Mouse (Mus musculus): Measurements from ENCODE around the gene Slc39a11.

The Slc39a11 gene

DNA sequence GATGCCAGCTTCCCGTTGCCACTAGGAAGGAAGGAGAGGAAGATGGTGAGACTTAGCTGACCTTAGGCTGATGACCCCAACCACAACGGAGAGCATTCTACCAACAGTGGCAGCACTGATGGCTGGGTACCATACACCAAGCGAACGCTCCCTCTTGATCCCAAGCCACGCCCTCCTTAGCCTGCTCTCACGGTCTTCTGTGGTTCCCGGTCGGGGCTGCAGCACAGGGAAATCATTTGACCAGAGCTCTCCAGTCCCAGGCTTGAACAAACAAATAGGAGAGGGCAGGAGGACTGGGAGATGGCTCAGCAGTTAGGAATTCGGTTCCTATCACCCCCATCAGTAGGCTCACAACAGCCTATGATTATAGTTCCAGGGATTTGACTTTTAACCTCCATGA lies 403.4 kb downstream of the Slc39a11 start:
- DNase-seq (ENCODE audit: low spot score in 2 of 2), result no peak

DNA sequence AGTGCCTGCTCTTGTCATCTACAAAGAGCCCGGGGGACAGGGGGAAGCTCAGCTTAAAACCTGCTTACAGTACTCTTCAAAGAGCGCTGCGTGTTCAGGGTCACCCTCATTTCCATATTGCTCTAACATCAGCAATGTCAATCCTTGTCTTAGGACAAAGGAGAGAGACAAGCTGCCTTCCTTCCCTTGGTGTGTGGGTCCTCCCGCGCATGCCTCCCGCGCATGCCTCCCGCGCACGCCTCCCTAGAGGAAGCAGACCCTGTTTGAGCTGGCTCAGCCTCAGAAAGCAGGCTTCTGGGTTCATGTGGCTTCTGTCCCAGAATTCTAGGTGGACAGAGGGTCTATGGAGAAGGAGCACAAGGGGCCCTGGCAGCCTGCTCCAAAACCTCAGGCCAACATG lies 404.2 kb downstream of the Slc39a11 start:
- no peak for DNase-seq (ENCODE audit: low spot score in 2 of 2)

DNA sequence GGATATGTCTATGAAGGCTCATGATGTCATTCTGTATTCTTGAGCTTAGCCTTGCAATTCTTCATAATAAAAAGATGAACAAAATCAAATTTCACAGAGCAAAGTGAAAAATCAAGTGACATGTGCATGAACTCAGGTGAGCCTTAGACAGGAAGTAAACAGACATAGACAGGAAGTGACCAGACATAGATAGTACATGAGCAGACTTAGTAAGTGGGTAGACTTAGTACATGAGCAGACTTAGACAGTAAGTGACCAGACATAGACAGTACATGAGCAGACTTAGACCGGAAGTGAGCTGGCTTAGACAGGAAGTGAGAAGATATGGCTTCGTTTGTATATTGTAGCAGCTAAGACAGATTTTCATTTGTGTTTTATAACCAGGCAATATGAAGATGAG lies 415.4 kb downstream of the Slc39a11 start:
- DNase-seq (ENCODE audit: low spot score in 2 of 2), result no peak

DNA sequence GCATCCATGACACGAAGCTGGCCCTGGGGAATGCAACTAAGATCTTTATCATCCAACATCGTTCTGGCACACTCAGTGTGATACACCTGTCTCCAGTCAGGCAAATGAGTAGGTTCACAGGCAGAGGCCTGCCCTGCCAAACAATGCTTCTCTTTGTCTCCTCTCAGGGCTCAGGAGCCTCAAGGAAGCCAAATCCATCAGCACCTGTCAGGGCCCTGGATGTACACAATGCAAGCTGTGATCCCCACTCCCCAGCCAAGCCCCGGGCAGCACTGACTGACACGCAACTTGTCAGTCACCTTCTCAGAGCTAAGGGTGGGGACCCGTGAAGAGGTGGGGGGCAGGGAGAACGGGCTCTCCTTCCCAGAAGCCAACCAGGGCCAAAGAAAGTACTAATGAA lies 417.8 kb downstream of the Slc39a11 start:
- no peak for DNase-seq (ENCODE audit: low spot score in 2 of 2)

DNA sequence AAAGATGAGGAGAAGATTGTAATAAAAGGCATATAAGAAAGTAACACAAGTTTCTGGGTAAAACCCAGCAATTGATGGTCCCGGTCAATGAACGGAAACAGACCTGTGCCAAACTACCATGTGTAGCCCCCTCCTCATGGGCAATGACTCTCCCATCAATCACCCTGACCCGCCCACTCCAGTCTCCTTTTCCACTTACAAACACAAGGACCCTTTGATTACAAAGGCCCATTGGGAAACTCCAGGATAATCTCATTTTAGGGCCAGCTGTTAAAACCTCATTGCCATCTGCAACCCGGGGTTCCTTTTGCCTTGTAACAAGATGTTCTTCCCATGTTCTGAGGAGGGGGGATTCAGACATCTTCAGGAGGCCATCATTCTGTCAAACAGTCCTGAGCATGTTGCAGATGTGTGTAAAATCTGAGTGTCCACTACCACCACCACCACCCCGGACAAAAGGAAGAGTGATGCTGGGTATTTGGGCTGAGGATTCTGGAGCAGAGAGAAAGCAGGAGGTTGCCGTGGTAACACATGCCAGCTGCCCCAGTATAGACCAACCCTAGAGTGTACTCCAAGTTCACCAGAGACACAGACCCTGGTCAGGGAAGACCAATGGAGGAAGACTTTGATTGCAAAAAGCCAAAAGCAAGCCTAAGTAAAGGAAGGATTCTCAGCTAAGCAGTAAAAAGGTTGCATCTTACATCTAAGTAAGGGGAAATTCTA lies 419.3 kb downstream of the Slc39a11 start:
- no peak for DNase-seq (ENCODE audit: low spot score in 2 of 2)

DNA sequence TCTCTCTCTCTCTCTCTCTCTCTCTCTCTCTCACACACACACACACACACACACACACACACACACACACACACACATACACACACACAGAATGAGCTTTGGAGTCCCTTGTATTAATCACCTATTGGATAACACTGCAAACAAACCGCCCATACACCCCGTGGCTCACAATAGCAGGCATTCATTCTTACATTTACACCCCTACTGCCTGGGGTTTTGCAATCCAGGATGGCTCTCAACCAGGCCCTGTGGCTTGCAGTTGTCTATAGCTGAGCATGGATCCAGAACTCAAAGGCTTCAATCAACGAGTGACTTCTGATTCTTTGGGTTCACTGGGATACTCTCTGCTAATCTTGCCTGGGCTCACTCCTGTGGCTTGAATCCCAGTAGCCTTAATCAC lies 424.1 kb downstream of the Slc39a11 start:
- DNase-seq (ENCODE audit: low spot score in 2 of 2), result no peak

DNA sequence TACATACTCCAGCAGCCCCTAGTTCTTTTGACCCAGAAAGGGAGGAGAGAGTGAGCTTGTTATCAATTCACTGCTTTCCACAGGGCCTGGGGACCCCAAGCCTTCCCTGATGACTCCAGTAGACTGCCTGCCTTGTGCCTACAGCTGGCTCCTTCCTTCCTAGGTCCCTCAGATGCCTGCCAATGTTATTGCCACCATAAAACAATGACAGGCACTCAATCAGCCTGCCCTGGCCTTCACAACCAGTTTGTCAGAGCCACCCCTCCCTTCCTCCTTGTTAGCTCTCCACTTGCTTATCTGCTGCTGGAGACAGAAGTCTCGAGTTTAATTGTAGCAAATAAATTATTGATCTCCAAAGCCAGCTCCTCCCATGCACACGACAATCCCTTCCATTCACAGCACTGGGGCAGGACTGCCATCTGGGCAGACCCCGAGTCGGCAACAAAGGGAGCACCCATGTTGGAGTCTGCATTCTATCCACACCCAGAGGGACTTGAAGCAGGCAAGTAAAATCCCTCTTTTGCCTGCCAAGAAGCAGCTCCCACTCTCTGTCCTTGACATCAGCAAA lies 426.0 kb downstream of the Slc39a11 start:
- DNase-seq (ENCODE audit: low spot score in 2 of 2), result no peak

DNA sequence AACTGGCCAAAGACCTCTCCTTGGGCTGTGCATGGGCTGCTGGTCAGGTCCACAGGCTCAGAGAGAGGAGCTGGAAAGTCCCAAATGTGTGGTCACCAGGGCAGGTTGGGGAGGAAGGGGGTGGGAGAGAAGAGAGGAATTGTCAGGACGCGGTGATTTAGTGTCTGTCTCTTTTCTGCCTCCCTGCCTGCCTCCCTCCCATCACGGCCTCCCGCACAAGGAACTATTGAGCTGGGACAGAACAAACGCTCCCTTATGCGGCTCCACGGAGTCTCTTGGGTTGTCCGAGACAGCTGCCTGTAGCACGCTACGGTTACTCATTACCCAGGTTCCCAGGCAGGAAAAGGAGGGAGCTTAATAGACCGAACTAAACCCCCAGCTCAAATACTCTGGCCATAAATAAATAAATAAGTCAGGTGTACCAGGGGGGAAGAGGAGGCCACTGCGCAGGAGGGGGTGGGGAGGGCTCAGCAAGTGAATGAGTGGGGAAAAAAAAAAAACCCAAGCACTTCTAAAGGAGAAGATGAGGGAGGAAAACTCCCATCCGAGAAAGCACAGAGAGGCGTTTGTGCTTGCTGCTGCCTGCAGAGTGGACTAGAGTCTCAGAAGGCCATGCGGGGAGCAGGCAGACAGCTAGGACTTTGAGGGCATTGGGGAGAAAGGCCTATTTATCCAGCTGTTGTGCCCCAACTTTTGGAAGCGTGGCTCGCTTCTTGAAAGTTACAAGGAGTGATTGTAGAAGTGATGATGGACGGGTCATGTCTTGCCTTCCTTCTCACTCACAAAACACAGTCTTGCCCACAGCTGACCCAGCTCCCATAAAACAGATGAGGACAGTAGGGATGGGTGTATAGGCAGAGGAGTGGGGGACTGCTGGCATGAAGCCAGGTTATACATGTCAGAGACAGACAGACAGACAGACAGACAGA lies 428.3 kb downstream of the Slc39a11 start:
- DNase-seq (ENCODE audit: low spot score in 2 of 2), result no peak

DNA sequence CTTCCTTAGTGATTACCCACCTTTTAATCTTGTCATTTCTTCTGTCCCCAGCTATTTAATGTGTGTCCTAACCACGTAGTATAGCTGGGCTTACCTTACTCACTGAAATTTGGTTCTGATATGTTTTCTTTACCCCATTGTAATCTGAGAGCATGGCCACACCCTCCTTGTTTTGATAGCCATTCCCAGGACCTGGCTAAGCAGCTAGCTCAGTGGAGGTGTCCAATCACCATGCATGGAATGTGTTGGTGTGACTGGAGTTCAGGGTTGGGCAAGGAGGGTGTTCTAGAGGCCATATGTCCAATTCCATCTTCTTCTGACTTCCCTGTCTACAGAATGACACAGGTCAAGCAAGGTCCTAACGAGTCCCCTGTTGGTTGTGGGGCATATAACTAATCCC lies 429.2 kb downstream of the Slc39a11 start:
- no peak for DNase-seq (ENCODE audit: low spot score in 2 of 2)

DNA sequence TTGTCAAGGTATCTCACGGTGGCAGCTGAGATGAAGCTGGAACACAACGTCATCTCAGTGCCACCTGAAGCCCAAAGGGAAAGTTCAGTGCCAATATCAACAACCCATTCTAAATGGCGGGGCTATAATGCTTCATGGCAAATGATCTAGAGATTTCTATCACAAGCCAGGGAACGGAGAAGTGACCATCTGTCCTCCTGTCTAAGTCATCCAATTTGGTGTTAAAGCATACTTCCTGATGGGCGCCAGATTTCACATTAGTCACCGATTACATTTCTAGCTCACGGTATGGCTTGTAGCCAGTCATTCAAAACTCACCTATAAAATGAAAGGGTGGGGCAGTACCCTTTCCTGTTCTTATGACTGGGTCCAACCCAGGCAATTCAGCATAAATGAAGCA lies 435.1 kb downstream of the Slc39a11 start:
- DNase-seq (ENCODE audit: low spot score in 2 of 2), result no peak

DNA sequence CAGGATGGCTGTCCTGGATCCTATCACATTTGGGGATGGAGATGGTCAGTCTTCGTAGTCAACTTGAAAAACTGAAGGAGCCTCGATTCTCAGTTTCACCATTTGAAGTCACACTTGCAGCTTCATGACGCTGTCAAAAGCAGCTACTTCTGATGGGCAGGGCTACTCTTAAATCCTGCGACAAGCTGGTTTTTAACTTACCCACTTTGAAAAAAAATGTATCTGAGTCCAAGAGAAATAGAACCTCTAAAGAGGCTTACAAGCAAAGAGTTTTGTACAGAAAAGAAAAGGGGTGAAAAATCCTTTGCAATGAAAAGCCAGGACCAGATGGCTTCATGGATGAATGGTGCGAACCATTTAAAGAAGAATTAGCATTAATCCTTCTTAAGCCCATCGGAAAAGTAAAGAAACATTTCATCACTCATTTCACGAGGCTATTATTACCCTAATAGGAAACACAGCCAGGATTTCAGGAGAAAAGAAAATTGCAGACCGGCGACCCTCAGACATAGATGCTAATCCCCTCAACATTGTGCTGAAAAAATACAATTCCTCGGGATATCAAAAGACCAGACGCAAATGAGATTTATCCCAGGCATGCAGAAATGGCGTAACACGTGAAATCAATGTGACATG lies 437.4 kb downstream of the Slc39a11 start:
- DNase-seq (ENCODE audit: low spot score in 2 of 2), result no peak

DNA sequence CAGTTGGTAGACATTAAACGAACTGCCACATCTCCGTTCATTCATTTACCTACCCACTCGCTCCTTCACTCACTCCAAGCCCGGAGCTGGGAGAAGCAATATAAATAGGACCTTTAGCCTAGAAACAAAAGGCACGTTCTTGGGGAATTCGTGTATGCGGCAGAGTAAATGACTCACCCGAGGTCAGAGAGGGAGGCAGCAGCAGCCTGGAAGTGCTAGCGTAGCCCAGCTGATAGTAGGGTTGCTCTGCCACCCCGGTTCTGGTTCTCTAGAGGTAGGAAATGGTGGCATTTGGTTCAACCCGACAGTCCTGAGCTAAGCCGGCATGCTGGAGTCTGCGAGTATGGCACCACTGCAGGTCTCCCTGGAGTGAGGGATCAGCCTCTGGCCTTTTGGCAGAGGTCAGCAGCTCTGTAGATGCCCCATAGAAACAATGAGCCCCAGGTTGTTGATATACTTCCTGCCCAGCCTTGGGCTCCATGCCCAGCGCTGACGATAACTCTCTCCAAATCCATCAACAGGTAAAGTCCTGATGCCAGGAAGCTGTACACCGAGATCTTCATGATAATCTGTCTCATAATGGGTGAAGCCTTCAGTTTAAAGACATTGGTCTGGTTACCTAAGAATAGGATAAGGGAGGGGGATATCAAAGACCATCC lies 440.5 kb downstream of the Slc39a11 start:
- DNase-seq (ENCODE audit: low spot score in 2 of 2), result no peak

DNA sequence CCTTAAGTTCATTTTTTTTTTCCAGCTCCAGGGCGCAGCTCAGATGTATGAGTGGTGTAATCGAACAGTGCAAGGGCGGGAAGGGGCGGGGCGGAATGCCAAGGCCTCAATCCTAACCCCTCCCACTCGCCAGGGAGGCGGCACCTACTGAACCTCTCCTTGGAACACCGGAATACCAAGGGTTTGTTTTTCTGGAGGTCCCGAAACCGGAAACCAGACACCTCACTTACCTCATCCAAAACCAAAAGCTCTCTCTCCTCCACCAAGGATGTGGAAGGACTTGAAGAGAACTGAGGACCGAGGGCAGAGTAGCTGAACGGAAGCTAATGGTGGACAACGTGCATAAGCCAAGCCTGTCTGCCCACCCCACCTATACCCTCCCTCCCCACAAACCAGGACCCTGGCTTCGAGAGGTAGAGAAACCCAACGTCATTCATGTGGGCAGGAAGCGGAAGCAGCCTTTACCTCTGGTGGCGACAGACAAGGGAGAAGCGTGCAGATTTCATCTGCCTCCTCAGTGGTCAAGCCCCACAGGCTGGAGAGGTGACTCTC lies 441.3 kb downstream of the Slc39a11 start:
- no peak for DNase-seq (ENCODE audit: low spot score in 2 of 2)

DNA sequence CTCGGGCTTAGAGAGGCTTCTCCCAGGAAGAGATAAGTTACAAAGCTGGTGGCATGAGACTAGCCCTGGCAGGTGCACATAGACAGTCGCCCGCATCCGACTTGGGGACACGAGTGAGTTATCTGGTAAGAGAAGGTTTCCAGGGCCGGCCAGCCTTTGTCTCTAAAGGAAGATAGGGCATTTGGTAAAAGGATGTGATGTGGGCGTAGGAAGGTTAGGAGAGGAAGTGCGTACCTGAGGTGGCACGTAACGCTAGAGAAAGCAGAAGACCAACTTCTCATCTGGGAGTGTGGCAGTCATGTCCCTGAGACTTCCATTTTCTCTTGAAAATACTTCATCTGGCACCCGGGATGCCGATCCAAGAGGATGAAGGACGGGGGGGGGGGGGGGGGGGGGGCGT lies 441.9 kb downstream of the Slc39a11 start:
- DNase-seq (ENCODE audit: low spot score in 2 of 2), result no peak

DNA sequence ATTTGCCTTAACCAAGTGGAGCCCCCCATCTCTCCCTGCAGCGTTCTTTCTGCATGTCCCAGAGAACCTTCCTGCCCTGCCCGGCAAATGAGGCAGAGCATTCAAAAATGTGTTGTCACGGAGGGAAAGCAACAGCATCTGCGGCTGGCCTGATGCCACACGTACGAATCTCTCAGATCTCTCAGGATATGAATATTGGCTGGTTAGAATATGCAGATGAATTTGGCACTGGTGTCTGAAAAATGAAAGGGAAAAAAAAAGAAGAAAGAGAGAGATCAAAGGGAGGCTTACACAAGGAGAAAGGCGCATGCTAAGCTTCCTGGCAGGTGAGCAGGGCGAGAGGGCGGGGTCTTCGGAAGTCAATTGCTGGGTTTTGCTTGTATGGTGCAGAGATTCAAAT lies 443.8 kb downstream of the Slc39a11 start:
- DNase-seq (ENCODE audit: low spot score in 2 of 2), result no peak

DNA sequence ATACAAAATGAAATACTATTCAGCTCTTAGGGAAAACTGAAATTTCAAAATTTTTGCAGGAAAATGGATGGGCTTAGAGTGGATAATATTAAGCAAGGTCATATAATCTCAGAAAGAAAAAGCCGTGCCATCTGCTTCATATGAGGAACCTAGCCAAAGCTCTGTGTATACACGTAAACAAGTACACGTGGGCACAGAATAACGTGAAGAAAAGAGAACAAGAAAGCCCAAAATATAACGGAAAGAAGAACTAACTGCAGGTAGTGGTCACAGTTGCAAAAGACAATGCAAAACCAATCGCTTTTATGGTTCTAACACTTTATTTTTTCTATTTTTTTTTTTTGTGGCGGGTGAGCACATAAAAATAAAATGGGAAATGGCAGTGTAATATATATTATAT lies 446.9 kb downstream of the Slc39a11 start:
- DNase-seq (ENCODE audit: low spot score in 2 of 2), result no peak

DNA sequence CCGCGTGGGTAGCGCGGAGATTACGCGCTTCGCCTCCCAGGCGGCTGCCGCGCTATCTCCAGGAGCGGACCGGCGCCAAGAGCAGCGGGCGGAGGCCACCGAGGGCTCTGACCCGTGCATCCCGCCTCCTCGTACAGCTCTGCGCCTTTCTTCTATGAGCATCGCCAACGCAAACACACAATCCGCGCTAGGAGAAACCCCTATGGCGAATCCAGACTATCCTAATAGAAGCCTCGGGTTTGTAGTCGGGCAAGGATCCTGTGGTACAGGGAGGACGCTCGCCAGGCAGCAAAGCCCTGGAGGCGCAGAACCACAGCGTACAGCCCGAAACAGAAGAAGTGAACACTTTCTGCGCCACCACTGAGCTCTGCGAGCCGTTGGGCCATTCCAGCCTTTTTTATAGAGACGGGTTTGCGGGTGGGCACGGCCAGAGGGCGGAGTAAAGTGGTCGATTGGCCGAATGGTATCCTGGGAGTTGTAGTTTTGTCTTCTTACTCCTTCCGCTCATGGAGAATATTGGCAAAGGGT lies 448.3 kb downstream of the Slc39a11 start:
- DNase-seq (ENCODE audit: low spot score in 2 of 2), result peak; percentile 86 to 91

DNA sequence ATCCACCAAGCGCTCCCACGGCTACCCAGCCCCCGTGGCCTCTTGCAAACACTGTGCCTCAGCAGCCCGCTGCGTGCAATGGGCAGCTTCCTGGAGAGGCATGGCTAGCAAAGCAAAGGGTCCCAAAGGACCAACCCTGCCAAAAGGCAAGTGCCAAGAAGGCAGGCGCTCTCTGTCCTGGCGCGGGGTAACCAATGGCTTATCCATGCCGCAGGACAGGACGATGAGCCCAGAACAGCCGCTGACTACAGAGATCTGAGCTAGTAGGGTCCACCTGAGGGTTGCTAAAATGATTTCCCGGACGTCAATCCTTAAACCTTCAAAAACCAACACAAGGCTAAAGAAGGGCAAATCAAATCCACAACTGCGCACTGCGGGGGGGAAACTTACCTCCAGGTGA lies 449.0 kb downstream of the Slc39a11 start:
- DNase-seq (ENCODE audit: low spot score in 2 of 2), result no peak

DNA sequence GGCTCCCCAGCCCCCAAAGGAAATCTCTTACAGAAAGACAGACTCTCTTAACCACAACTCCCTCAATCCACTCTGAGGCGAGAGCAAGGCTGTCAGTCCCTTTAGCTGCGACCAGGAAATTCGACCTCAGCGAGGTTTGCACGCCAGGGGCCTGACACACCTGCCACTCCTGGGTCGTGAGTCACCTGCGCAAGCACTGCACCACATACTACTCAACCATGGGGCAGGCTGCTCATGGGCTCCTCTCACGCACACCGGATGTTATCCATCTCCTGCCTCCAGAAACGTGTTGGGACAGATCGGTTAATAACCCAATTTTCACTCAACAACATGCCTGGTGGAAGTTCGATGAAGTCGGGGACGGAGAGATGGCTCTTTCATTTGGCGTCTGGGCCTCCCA lies 451.3 kb downstream of the Slc39a11 start:
- peak in 1 of 2 experiments; percentile 76 for DNase-seq (ENCODE audit: low spot score in 2 of 2)

DNA sequence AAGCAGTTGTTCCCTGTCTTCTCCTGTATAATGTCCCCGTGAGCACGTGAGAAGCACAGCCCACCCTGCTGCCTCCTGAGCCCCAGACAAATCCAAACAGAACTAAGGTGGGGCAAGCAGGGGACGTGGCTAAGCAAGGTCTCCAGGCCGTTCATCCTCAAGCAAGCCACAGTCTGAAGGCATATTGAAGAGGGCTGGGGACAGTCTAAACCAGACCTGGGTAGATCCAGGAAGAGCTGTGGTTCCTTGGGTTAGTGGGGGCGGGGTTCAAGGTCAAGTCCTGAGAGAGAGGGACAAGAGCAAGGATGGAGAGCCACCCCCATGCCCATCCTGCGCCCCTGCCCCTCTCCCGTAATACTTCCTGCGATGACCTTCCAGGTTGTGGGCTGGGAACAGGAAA lies 452.3 kb downstream of the Slc39a11 start:
- DNase-seq (ENCODE audit: low spot score in 2 of 2), result no peak

Data from urinary bladder, adult 18-20 months (tissue).